Mouse (Mus musculus): ENCODE results near the gene Ngly1. TPM values are rescaled to one million over a fixed set of nuclear protein-coding genes. Genes with fewer than 3 reads are reported as not detected.

The Ngly1 gene
- polyA plus RNA-seq, 1 experiment = 21.4 TPM

GRCm38 (mm10) chr14:16261869-16262268 is 12.8 kb downstream of the Ngly1 start:
- H3K4me3 ChIP-seq (replicated peaks; ENCODE audit: insufficient read depth, low read depth, low read length) = no peak overlapping the region
- no peaks in the 10 kb centered on the region for H3K27me3 ChIP-seq (ENCODE audit: control insufficient read depth, insufficient read depth, low read length)
- 91% methylated on average over 3 of the region's 3 CpGs for WGBS
- H3K27ac ChIP-seq (ENCODE audit: insufficient read depth, low read length) = no peak overlapping the region
- H3K4me1 ChIP-seq (ENCODE audit: control insufficient read depth, insufficient read depth, low read length) = peaks cover 3% of the 10 kb centered on the region; the same call in 1 of the 2 replicates
- DNase-seq = no peak
- TF ChIP-seq CTCF (IDR thresholded peaks at IDR 0.05; ENCODE audit: borderline replicate concordance, insufficient read depth, low read depth, low read length) = no peak
- TF ChIP-seq POLR2A (IDR thresholded peaks at IDR 0.05; ENCODE audit: borderline replicate concordance, insufficient read depth, low read length) = no peak

- no peak overlapping the region for H3K27ac ChIP-seq (ENCODE audit: insufficient read depth, low read length)
- DNase-seq = no peak
- no peak overlapping the region for H3K4me3 ChIP-seq (replicated peaks; ENCODE audit: insufficient read depth, low read depth, low read length)
- H3K4me1 ChIP-seq (ENCODE audit: control insufficient read depth, insufficient read depth, low read length) = no peaks in the 10 kb centered on the region
- no peaks in the 10 kb centered on the region for H3K27me3 ChIP-seq (ENCODE audit: control insufficient read depth, insufficient read depth, low read length)
- 90% methylated on average over 5 of the region's 5 CpGs for WGBS
- TF ChIP-seq CTCF (IDR thresholded peaks at IDR 0.05; ENCODE audit: borderline replicate concordance, insufficient read depth, low read depth, low read length) (no peak), POLR2A (IDR thresholded peaks at IDR 0.05; ENCODE audit: borderline replicate concordance, insufficient read depth, low read length) (no peak)
Measured at GRCm38 (mm10) chr14:16267028-16267427, 17.9 kb downstream of the Ngly1 start.

- Histone ChIP-seq H3K27me3 (ENCODE audit: control insufficient read depth, insufficient read depth, low read length) (no peaks in the 10 kb centered on the region), H3K4me3 (replicated peaks; ENCODE audit: insufficient read depth, low read depth, low read length) (no peak overlapping the region), H3K4me1 (ENCODE audit: control insufficient read depth, insufficient read depth, low read length) (no peaks in the 10 kb centered on the region; the same call in 1 of the 2 replicates), H3K27ac (ENCODE audit: insufficient read depth, low read length) (no peak overlapping the region)
- 94% methylated on average over 2 of the region's 2 CpGs for WGBS
- TF ChIP-seq CTCF (IDR thresholded peaks at IDR 0.05; ENCODE audit: borderline replicate concordance, insufficient read depth, low read depth, low read length) (no peak), POLR2A (IDR thresholded peaks at IDR 0.05; ENCODE audit: borderline replicate concordance, insufficient read depth, low read length) (no peak)
- DNase-seq = no peak
Measured at GRCm38 (mm10) chr14:16269776-16270175, 20.7 kb downstream of the Ngly1 start.

- no peaks in the 10 kb centered on the region; the same call in 1 of the 2 replicates for H3K4me1 ChIP-seq (ENCODE audit: control insufficient read depth, insufficient read depth, low read length)
- no peak overlapping the region for H3K4me3 ChIP-seq (replicated peaks; ENCODE audit: insufficient read depth, low read depth, low read length)
- H3K27ac ChIP-seq (ENCODE audit: insufficient read depth, low read length) = no peak overlapping the region
- no peak for TF ChIP-seq CTCF (IDR thresholded peaks at IDR 0.05; ENCODE audit: borderline replicate concordance, insufficient read depth, low read depth, low read length)
- no peak for DNase-seq
- H3K27me3 ChIP-seq (ENCODE audit: control insufficient read depth, insufficient read depth, low read length) = no peaks in the 10 kb centered on the region
- WGBS = 96% methylated on average over 3 of the region's 3 CpGs
Measured at GRCm38 (mm10) chr14:16273677-16274076, 24.6 kb downstream of the Ngly1 start.

- no peak for DNase-seq
- TF ChIP-seq CTCF (IDR thresholded peaks at IDR 0.05; ENCODE audit: borderline replicate concordance, insufficient read depth, low read depth, low read length) (no peak), POLR2A (IDR thresholded peaks at IDR 0.05; ENCODE audit: borderline replicate concordance, insufficient read depth, low read length) (no peak)
- no peaks in the 10 kb centered on the region for H3K27me3 ChIP-seq (ENCODE audit: control insufficient read depth, insufficient read depth, low read length)
- H3K4me1 ChIP-seq (ENCODE audit: control insufficient read depth, insufficient read depth, low read length) = no peaks in the 10 kb centered on the region
- WGBS = 54% methylated on average over 4 of the region's 4 CpGs
- H3K27ac ChIP-seq (ENCODE audit: insufficient read depth, low read length) = no peak overlapping the region
- no peak overlapping the region for H3K4me3 ChIP-seq (replicated peaks; ENCODE audit: insufficient read depth, low read depth, low read length)
Measured at GRCm38 (mm10) chr14:16279196-16279595, 30.1 kb downstream of the Ngly1 start.

- Histone ChIP-seq H3K27ac (ENCODE audit: insufficient read depth, low read length) (no peak overlapping the region), H3K27me3 (ENCODE audit: control insufficient read depth, insufficient read depth, low read length) (no peaks in the 10 kb centered on the region), H3K4me1 (ENCODE audit: control insufficient read depth, insufficient read depth, low read length) (no peaks in the 10 kb centered on the region), H3K4me3 (replicated peaks; ENCODE audit: insufficient read depth, low read depth, low read length) (no peak overlapping the region)
- WGBS = 67% methylated on average over 4 of the region's 4 CpGs
- DNase-seq = no peak
- no peak for TF ChIP-seq POLR2A (IDR thresholded peaks at IDR 0.05; ENCODE audit: borderline replicate concordance, insufficient read depth, low read length)
- no peak for TF ChIP-seq CTCF (IDR thresholded peaks at IDR 0.05; ENCODE audit: borderline replicate concordance, insufficient read depth, low read depth, low read length)
Measured at GRCm38 (mm10) chr14:16283966-16284365, 34.9 kb downstream of the Ngly1 start.

GRCm38 (mm10) chr14:16292371-16292770 is 43.3 kb downstream of the Ngly1 start:
- Histone ChIP-seq H3K27me3 (ENCODE audit: control insufficient read depth, insufficient read depth, low read length) (no peaks in the 10 kb centered on the region), H3K4me1 (ENCODE audit: control insufficient read depth, insufficient read depth, low read length) (no peaks in the 10 kb centered on the region), H3K4me3 (replicated peaks; ENCODE audit: insufficient read depth, low read depth, low read length) (no peak overlapping the region), H3K27ac (ENCODE audit: insufficient read depth, low read length) (no peak overlapping the region)
- no peak for TF ChIP-seq POLR2A (IDR thresholded peaks at IDR 0.05; ENCODE audit: borderline replicate concordance, insufficient read depth, low read length)
- no peak for TF ChIP-seq CTCF (IDR thresholded peaks at IDR 0.05; ENCODE audit: borderline replicate concordance, insufficient read depth, low read depth, low read length)
- 63% methylated on average over 1 of the region's 1 CpGs for WGBS
- no peak for DNase-seq

GRCm38 (mm10) chr14:16293015-16293414 is 43.9 kb downstream of the Ngly1 start:
- H3K4me3 ChIP-seq (replicated peaks; ENCODE audit: insufficient read depth, low read depth, low read length) = no peak overlapping the region
- no peak for TF ChIP-seq POLR2A (IDR thresholded peaks at IDR 0.05; ENCODE audit: borderline replicate concordance, insufficient read depth, low read length)
- TF ChIP-seq CTCF (IDR thresholded peaks at IDR 0.05; ENCODE audit: borderline replicate concordance, insufficient read depth, low read depth, low read length) = no peak
- DNase-seq = no peak
- H3K4me1 ChIP-seq (ENCODE audit: control insufficient read depth, insufficient read depth, low read length) = no peaks in the 10 kb centered on the region
- H3K27me3 ChIP-seq (ENCODE audit: control insufficient read depth, insufficient read depth, low read length) = no peaks in the 10 kb centered on the region
- no peak overlapping the region for H3K27ac ChIP-seq (ENCODE audit: insufficient read depth, low read length)
